Mouse (Mus musculus) spleen, postnatal 4 days (tissue): ENCODE data around the gene Rai1.

ENCODE experiments used
- DNase-seq, 2 experiments: peaks; one replicate each; pipeline ENCODE4 v3.0.0; 2022; ENCODE audit warnings: low spot score in 2 of 2

The Rai1 gene

DNA sequence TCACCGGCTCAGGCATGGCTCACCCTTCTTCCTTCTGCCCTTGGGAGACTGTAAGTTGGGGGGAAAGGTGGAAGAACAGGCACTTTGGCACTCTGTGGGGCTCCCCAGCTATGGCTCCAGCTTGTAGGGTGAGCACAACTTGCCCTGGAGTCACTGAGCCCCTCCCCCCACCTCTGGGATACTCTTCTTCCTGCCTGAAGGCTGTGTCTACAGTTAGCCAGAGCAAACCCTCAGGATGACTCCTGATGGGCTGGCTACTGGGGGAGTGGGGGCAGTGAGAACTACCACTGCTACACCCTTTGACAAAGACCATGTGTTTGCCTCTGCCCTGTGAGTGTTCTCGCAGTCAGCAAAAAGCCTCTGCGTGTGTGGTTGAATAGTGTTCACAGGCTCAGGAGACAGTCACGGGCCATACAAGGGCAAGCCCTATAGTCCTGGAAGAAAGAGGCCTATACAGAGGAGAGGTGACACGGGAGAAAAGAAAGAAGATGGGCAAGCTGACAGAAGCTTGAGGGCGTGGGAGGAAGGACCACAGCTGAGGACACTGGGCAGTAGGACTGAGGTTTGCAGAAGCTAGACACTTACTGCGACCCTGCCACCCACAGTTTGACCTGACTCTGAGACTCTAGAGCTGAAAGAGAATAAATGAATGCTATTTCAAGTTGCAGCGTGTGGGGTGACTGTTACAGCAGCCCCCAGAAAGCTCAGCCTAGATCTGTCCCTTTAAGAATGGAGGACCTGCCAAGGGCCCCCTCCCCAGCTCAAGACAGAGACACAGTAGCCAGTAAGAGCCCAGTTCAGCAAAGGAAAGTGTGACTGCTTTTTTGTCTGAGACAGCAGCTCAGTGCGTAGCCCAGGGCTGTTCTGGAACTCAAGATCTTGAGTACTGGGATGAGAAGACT lies 9.7 kb upstream of the Rai1 start:
- peak in 1 of 2 experiments; percentile 57 for DNase-seq

GRCm38 (mm10) chr11:60099555-60100186 lies 5.1 kb upstream of the Rai1 start:
- peak in 1 of 2 experiments; percentile 69 for DNase-seq

DNA sequence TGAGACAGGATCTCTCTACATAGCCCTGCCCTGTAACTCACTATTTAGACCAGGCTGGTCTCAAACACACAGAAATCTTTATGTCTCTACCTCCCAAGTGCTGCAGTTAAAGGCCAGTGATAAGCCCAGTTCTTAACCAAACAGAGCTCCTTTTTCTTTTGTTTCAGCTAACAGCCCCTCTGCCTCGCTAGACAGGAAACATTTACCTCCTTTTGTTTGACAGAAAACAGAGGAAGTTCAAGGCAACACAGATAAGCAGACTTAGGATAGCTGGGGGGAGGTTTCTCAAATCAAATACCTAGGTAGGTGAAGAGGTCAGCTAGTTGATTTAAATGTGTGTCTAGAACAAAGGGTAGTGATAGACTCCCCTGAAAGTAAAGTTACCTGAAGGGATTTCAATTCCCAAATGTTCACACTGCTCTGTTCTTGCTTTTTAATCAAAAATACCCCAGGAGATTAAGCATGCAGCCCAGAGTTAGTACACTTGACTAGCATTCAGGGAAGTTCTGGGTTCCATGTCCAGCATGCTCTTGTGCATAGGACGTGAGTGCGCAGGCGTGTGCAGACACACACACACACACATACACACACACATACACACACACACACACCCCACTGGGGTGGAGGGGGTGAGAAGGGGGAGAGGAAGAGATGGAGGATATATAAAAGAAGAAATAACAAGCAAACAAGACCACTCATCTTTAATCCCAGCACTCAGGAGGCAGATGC lies 3.8 kb upstream of the Rai1 start:
- DNase-seq: no peak

DNA sequence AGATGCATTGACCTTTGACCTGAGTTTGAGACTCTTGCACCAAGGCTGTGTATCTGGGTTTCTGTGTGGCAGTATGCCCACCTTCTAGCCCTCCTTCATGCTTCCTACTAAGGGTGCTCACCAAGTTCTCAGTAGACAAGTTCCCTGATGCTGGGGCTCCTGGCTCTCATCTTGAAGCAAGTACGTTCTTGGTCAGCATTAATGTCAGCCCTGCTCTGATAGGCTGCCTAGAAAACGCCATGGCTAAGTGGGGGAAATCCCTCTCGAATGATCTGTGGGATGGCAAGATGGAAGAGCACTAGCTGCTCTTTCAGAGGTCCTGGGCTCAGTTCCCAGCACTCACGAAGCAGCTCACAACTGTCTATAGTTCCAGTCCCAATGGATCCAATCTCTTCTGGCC lies 2.8 kb upstream of the Rai1 start:
- DNase-seq: no peak

- DNase-seq: no peak
Measured at GRCm38 (mm10) chr11:60102664-60103063, 2.1 kb upstream of the Rai1 start.

DNA sequence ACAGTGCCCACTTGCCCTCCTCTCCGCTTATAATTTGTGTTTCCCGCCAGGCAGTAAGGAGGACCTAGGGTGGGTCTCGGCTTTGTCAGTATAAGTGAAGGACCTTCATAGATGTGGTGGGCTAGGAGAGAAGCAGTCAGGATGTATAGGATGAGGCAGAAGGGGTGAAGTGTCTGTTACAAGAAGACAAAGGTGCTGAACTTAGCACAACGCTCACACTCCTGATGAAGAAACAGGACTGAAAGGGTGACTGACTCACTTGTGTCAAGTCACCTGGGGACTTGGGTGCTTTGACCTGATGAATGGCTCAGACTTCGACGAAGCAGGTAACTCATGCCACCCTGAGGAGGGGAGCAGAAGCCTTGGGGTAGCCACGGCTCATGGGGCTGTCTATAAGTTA lies 1.2 kb upstream of the Rai1 start:
- DNase-seq: no peak

GRCm38 (mm10) chr11:60105593-60106542 lies 1.1 kb downstream of the Rai1 start:
- peak; percentile 74 to 87 for DNase-seq

GRCm38 (mm10) chr11:60106543-60107110 lies 1.8 kb downstream of the Rai1 start:
- peak; percentile 41 to 72 for DNase-seq

GRCm38 (mm10) chr11:60107449-60107848 lies 2.6 kb downstream of the Rai1 start:
- no peak for DNase-seq

DNA sequence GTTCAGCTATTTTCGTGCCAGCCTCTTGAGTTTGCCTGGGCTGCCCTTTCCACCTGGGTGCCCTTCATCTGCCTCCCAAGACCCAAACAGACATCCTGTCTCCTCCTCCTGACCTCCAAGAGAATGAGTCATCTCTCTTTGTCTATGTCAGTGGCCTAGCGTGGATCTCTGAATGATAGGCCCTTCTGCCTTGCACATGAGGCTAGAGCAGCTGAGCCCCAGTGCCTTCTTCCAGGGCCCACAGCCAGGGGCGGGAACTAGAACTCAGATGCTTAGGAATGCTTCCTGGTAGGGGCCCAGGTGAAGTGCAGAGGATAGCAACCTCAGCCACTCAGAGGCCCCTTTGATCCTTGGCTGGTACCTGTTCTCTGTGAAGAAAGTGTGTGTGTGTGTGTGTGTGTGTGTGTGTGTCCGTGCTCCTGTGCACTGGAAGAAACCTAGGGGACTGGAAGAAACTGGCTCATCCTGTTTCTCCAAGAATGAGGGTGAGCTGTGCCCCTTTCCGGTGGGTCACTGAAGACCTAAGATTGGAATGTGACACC lies 3.9 kb downstream of the Rai1 start:
- DNase-seq: no peak

DNA sequence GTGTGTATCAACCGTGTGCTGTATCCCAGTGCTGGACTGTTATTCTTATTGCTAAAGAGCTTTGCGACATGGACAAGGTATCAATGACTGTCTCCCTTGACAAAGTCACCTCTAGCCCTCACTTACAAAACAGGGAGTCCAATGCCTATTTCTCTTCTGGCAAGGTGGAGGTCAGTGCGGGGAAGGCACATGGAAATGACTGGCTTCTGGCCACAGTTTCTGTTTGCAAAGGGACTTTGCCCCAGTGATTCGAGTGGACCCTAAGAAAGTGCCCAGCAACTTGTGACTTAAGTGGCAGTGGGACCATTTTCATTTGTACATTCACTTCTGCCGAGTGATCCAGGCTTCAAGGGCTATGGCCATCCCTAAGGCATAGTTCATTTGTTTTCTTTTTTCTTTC lies 5.6 kb downstream of the Rai1 start:
- DNase-seq: no peak

DNA sequence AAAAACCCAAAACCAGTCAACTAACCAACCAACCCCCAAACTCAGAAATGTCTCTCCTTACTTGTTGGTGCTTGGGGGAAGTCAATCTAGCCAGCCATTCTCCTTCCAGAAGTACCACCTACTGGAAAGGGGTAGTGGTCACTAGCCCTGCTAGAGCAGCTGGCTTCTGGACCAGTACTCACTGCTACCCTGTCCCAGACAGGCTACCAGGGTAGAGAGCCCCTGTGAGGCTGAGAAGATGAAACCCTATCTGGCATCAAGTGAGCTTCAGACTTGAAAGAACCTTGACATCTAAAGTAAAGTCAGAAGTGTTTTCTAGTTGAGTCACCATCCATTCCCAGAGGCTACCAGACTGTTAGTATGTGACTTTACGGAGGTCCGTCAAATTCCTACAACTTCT lies 6.8 kb downstream of the Rai1 start:
- no peak for DNase-seq

DNA sequence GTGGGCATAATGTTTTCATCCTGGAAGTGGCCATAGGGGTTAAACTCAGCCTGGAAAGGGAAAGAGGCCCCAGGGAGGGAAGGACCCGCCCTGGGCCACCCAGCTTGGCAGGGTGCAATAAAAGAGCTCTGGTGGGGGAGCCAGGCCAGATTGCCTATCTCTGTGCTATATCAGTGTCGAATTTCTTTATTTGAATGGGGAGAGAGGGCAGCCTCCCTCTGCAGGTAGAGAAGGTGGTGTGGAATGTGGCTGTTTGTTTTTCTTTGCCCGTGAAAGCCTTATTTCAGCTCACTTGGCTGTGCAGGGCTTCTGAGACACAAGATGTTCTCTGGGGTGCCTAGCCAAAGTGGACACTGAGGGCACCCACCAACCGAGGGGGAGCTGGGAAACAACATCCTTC lies 8.8 kb downstream of the Rai1 start:
- no peak for DNase-seq

- DNase-seq: peak; percentile 35 to 78
Measured at GRCm38 (mm10) chr11:60114296-60115023, 9.6 kb downstream of the Rai1 start.

GRCm38 (mm10) chr11:60115024-60115538 lies 10.3 kb downstream of the Rai1 start:
- DNase-seq: peak; percentile 96

GRCm38 (mm10) chr11:60115638-60116276 lies 10.9 kb downstream of the Rai1 start:
- no peak for DNase-seq

DNA sequence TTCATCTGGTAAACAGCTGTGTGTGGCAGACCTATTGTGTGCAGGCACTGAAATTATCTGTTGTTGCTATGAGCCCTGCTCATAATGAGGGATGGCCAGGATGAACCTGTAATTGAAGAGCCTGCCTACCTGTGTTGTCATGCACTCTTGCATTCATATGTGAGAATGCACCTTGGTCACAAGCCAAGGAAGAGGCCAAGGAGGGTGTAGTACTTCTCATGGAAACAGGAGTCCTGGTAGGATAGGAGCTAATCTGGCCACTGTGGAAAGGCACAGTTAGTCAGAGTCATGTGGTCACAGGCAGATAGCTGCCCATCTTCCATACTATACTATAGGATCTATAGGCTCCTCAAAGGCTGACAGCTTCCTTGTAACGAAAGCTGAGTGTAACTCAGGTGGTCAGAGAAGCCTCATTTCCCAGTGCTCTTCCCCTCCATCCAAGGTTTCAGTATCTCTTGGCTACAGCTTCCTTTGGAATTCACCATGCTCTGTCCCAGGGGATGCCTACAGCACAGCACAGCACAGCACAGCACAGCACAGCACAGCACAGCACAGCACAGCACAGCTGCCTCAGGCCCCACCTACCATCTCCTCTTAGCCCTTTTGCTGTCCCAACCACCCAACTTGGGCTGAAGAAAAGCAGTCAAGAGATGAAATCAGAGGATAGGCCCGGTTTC lies 15.9 kb downstream of the Rai1 start:
- no peak for DNase-seq

- DNase-seq: no peak
Measured at GRCm38 (mm10) chr11:60122611-60123010, 17.8 kb downstream of the Rai1 start.

DNA sequence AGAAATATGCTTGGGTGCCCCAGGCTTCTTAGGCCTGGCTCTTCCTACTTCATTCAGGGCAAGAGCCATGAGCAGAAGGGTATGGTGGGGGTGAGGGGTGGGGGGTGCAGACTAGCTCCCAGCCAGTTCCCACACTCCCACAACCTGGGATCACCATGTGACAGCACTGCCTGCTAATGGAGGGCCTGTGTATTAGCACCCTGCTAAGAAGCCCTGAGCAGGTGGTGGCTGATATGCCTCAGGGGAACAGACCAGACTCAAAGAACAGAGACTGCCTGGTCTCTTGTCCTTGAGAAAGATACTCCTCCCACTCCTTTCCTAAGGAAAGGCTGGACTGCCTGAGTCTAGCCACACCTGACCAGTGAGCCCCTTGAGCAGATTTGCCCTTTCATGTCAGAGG lies 22.2 kb downstream of the Rai1 start:
- DNase-seq: no peak
